Mouse (Mus musculus) central nervous system, embryonic 11.5 days (tissue): Measurements from ENCODE around the gene Nkx2-4. TPM values are rescaled to one million over a fixed set of nuclear protein-coding genes. Genes with fewer than 3 reads are reported as not detected.

Source experiments
- polyA plus RNA-seq: library from polyadenylated mRNA; depleted of rRNA; stranded (reverse); fragments of >200 nt; gene quantifications from 2 replicates; pipeline ENCODE4 v1.2.3, GENCODE M21; 2012; rRNA removed

The Nkx2-4 gene
- 0.96 and 1.8 TPM in 2 replicates for polyA plus RNA-seq

DNA sequence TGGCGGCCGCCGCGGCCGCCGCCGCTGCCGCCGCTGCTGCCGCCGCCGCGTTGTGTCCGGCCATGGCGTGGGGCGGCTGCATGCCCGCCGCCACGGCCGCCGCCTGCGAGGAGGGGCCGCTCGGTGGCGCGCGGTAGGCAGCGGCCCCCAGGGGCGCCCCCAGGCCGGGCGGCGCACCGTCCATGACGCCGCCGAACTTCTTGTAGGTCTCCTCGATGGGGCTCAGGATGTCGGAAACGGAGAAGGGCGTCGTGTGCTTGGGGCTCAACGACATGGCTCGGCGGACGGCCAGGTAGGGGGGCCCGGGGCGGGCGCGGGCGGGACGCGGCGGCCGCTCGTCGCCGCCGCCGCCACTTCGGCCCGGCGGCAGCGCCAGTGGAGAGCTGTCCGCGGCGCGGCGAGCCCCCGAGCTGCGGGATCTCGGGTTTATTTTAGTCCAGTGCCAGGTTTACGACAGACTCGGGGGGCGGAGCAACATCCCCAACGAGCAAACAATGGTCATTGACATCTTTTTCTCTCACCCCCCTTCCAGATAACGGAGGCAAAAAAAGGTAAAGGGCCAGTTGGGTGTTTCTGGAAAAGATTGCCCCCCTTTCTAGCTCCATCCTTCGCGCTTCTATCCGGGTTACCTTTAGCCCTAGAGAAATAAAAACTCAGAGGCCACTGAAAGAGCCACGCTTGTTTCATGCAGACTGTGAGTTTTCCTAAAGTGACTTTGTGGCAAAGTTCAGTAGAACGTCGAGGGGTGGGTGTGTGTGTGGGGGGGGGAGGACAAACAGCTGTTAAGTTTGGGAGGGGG lies at the start of gene Nkx2-4:
Gene Nkx2-4 (minus strand): TSS at position 374 of the 799 bp plus-strand sequence.

Other genes starting within 250 kb of the Nkx2-4 start
- 20.0 and 31.3 TPM in 2 replicates for gene Kiz, start 229.6 kb downstream of the Nkx2-4 start, polyA plus RNA-seq
- gene Xrn2, start 72.4 kb downstream of the Nkx2-4 start, polyA plus RNA-seq, result 54.3 and 73.1 TPM in 2 replicates
- 6.7 and 13.8 TPM in 2 replicates for gene Nkx2-2, start 108.8 kb upstream of the Nkx2-4 start, polyA plus RNA-seq